Mouse (Mus musculus) regulatory T cell (primary cell): ENCODE data around the gene Itga1.

Experiments used
- in situ Hi-C: fragments of 300-600 bp; cut with MboI, MseI; formaldehyde crosslinking; loops from one replicate; pipeline ENCODE4 v1.15.1; 2025; ENCODE audit warnings: high pct_unique_total_duplicates

The Itga1 gene

GRCm38 (mm10) chr13:115054783-115055182 is 47.0 kb downstream of the Itga1 start:
- in situ Hi-C loops, result no loop called here

- in situ Hi-C loops, result no loop called here
These were observed 49.2 kb downstream of the Itga1 start for GRCm38 (mm10) chr13:115052568-115052967.

GRCm38 (mm10) chr13:115050660-115051559 is 50.9 kb downstream of the Itga1 start:
- in situ Hi-C loops, result no loop called here

- in situ Hi-C loops, result loop anchor here (10.0 kb wide), 1 partner anchor 1022 kb away; no protein-coding TSS in a partner anchor
These were observed 59.1 kb downstream of the Itga1 start for GRCm38 (mm10) chr13:115042652-115043051.

GRCm38 (mm10) chr13:115037304-115037703 is 64.5 kb downstream of the Itga1 start:
- in situ Hi-C loops, result no loop called here

GRCm38 (mm10) chr13:115035387-115035786 is 66.4 kb downstream of the Itga1 start:
- in situ Hi-C loops, result no loop called here

GRCm38 (mm10) chr13:115033135-115033534 is 68.6 kb downstream of the Itga1 start:
- in situ Hi-C loops, result no loop called here

GRCm38 (mm10) chr13:115031177-115032000 is 70.4 kb downstream of the Itga1 start:
- in situ Hi-C loops, result no loop called here

GRCm38 (mm10) chr13:115025394-115025793 is 76.4 kb downstream of the Itga1 start:
- in situ Hi-C loops, result no loop called here

- in situ Hi-C loops, result no loop called here
These were observed 79.5 kb downstream of the Itga1 start for GRCm38 (mm10) chr13:115022117-115022787.

GRCm38 (mm10) chr13:115021411-115021810 is 80.4 kb downstream of the Itga1 start:
- in situ Hi-C loops, result no loop called here

GRCm38 (mm10) chr13:115020727-115021126 is 81.0 kb downstream of the Itga1 start:
- in situ Hi-C loops, result no loop called here

- in situ Hi-C loops, result no loop called here
These were observed 84.2 kb downstream of the Itga1 start for GRCm38 (mm10) chr13:115017545-115017944.

- in situ Hi-C loops, result no loop called here
These were observed 90.2 kb downstream of the Itga1 start for GRCm38 (mm10) chr13:115011547-115011946.

- in situ Hi-C loops, result no loop called here
These were observed 95.4 kb downstream of the Itga1 start for GRCm38 (mm10) chr13:115006213-115006835.

- in situ Hi-C loops, result no loop called here
These were observed 96.4 kb downstream of the Itga1 start for GRCm38 (mm10) chr13:115005342-115005741.

- in situ Hi-C loops, result no loop called here
These were observed 98.2 kb downstream of the Itga1 start for GRCm38 (mm10) chr13:115003444-115004053.

GRCm38 (mm10) chr13:115002837-115003236 is 98.9 kb downstream of the Itga1 start:
- in situ Hi-C loops, result no loop called here

- in situ Hi-C loops, result no loop called here
These were observed 99.6 kb downstream of the Itga1 start for GRCm38 (mm10) chr13:115002155-115002554.

- in situ Hi-C loops, result loop anchor here (25.0 kb wide), 1 partner anchor 1713 kb away; no protein-coding TSS in a partner anchor
These were observed 102.2 kb downstream of the Itga1 start for GRCm38 (mm10) chr13:114999582-114999981.

GRCm38 (mm10) chr13:114998100-114998499 is 103.7 kb downstream of the Itga1 start:
- in situ Hi-C loops, result loop anchor here (25.0 kb wide), 1 partner anchor 1714 kb away; no protein-coding TSS in a partner anchor
